Mouse (Mus musculus) heart, adult 9 months (tissue): Measurements from ENCODE around the gene Asrgl1.
"Not testable (repeated sequence)": the region's sequence is repeated elsewhere in the genome, so short reads cannot be mapped to it uniquely, and the experiment has no call there.

ENCODE experiments used
- DNase-seq, 2 experiments: peaks; one replicate each; pipeline ENCODE4 v3.0.0; 2022; ENCODE audit warnings: low spot score in 2 of 2

Gene Asrgl1

DNA sequence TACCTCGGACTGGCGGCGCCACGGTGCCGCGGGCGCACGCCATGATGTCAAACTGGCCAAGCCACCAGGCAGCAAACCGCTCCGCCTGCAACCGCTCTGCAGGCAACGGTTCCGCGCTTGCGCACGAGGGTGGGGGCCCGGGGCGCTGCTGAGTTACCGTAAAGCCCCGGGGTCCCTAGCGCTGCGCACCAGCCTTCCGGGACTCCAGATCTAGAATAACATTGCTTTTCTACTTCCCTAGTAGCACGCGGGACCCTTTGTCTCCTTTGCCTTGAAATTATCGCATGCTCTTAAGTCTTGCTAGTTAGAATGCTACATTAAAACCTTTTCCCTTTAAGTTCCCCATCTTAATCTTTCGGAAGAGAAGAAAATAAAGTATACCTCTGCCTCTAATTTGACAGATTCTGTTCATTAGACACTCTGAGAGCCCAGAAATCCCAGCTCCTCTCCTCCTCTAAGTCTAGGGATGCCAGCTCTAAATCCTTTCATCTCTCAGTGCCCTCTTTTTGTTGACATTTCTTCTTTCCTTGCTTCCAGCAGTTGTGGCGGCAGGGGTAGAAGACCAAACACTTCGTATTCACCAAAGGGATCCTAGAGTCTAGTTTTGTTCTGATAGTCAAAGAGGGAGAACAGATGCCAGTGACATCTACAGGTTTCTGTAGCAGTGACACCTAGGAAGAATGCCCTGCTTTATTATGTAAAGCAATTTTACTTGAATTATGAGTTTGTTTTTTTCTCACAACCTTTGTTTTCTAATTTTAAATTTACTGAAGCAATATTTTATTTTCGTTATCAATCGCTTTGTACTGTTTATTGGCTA lies at the start of gene Asrgl1:
Gene Asrgl1 (minus strand): TSS at position 125 of the 820 bp plus-strand sequence.
- peak; percentile 85 to 87 for DNase-seq

GRCm38 (mm10) chr19:9146214-9146613 lies 10.8 kb upstream of the Asrgl1 start:
- DNase-seq, result no peak

- DNase-seq, result no peak
Measured at GRCm38 (mm10) chr19:9143639-9144125, 8.2 kb upstream of the Asrgl1 start.

- no peak for DNase-seq
Measured at GRCm38 (mm10) chr19:9143230-9143629, 7.8 kb upstream of the Asrgl1 start.

- not testable (repeated sequence) for DNase-seq
Measured at GRCm38 (mm10) chr19:9140361-9140760, 4.9 kb upstream of the Asrgl1 start.

DNA sequence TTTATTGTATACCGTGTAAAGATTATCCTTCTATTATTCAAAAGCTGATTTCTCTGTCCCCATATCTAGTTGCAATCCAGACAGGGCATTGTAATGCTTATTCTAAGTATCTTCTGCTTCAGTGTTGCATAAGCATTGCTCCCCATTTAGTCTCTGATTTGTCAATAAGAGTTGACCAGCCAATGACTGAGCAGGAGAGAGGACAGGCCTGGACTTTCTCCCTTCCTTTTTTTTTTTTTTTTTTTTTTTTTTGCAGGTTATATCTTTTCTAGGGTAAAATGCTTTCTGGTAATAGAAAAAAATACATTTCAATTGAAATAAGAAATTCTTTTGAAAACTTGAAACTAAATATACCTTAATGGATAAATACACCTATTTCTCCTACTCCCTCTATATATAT lies 1.7 kb upstream of the Asrgl1 start:
- no peak for DNase-seq

- DNase-seq, result no peak
Measured at GRCm38 (mm10) chr19:9134746-9135511, 507 bp downstream of the Asrgl1 start.

DNA sequence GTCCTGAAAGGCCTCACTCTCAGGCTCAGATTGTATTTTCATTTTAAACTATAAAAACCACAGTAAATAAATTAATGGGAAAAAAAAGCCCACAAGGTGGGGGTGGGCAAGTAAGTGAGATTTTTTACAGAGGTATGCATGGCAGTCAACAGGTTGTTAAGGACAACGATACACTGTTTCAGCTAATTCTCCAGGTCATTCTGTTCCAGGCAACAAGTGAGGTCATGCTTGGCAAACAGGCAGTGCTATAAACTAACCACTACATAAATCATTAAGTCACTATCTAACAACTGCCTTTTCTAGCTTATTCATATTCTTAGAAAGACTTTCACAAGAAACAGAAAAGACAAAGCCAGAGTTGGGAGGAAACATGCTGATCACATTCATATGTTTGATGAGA lies 5.4 kb downstream of the Asrgl1 start:
- no peak for DNase-seq

GRCm38 (mm10) chr19:9128499-9129194 lies 6.8 kb downstream of the Asrgl1 start:
- DNase-seq, result no peak

DNA sequence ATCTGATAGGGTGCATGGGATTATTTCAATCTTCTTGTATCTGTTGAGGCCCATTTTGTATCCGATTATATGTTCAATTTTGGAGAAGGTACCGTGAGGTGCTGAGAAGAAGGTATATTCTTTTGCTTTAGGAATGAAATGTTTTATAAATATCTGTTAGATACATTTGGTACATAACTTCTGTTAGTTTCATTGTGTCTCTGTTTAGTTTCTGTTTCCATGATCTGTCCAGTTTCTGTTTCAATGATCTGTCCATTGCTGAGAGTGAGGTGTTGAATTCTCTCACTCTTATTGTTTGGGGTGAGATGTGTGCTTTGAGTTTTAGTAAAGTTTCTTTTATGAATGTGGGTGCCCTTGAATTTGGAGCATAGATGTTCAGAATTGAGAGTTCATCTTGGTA lies 11.4 kb downstream of the Asrgl1 start:
- not testable (repeated sequence) for DNase-seq

DNA sequence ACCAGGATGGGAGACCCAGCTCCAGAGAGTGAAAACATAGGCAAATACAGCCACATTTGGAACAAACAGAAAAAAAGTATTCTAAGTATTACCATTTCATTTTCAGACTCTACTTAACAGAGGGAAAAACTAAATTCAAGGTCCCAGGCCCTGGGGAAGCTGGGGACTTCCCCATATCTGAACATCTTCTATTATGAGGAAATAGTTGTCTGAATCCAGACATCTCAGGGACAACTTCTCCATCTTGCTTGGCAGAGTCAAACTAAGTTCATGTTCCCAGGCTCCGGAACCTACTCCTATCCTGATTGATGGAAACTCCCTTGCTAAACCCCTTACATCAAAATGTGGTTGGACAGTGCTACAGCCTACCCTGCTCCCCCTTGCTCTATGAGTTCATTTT lies 13.0 kb downstream of the Asrgl1 start:
- DNase-seq, result no peak

DNA sequence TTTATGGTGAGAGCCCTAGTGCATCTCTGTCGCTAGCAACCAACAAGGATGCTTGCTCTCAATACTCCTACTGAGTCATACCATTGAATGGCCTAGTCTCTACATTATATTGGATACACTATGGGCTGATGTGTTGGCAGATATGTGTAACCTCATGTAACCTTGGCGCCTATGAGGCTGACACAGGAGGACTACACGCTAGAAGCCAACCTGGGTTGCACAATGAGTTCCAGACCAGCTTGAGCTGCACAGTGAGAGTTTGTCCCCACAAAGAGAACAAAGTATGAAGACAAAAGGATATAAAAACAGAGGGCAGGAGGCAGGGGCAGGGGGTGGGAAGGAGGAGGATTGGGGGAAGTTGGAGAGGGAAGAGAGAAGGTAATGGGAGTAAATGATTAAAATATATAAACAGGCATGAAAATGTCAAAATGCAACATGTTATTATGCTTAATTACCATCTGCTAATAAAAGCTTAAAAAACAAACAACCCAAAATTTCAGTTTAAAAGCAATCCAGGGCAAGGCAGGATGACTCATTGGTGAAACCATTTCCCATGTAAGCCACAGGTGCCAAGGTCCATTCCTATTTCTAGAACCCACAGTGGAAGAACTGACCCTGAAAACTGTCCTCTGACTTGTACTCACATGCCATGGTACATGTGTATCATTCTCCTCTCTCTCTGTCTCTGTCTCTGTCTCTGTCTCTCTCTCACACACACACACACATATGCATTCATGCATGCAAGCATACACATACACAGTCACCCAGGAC lies 15.6 kb downstream of the Asrgl1 start:
- DNase-seq, result no peak

DNA sequence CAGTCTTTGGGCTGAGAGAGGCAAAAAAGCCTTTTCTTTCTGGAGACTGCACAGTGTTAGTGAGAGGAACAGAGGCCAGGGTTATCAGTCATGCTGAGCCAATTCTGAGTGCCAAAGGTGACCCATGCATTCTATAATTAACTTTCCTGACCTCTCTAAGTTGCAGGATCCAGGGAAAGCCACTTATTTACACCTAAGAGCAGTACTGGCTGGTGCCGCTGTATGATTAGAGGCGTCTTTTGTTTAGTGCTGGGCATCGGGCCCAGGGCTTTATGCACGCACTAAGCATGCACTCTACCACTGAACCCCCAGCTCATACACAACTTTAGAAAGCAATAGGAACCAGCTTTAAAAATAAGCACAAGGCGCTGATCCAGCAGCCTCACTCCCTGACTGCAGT lies 18.2 kb downstream of the Asrgl1 start:
- DNase-seq, result no peak

- no peak for DNase-seq
Measured at GRCm38 (mm10) chr19:9116268-9116667, 19.2 kb downstream of the Asrgl1 start.

- DNase-seq, result no peak
Measured at GRCm38 (mm10) chr19:9112043-9112442, 23.4 kb downstream of the Asrgl1 start.

- DNase-seq, result peak; percentile 56 to 75
Measured at GRCm38 (mm10) chr19:9110182-9110869, 25.1 kb downstream of the Asrgl1 start.

DNA sequence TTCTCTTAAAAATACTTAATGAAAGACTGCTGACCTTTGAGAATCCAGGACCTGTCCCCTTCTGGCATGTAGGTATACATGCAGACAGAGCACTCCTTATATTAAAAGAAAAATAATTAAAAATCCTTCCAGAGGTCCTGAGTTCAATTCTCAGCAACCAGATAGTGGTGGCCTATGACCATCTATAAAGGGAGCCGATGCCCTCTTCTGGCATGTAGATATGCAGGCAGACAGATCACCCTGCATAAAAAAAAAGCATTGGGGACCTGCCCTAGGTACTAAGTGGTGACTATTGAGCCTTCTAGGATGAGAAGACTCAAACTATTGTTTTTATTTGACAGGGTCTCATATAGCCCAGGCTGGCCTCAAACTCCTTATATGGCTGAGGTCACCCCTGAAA lies 26.9 kb downstream of the Asrgl1 start:
- no peak for DNase-seq

GRCm38 (mm10) chr19:9107379-9107755 lies 28.1 kb downstream of the Asrgl1 start:
- DNase-seq, result peak; percentile 23

- DNase-seq, result peak; percentile 35 to 42
Measured at GRCm38 (mm10) chr19:9106751-9107378, 28.6 kb downstream of the Asrgl1 start.

- DNase-seq, result peak; percentile 63 to 69
Measured at GRCm38 (mm10) chr19:9106096-9106495, 29.3 kb downstream of the Asrgl1 start.
